Mouse (Mus musculus): ENCODE results near the gene Pfkfb3. TPM values are rescaled to one million over a fixed set of nuclear protein-coding genes. Genes with fewer than 3 reads are reported as not detected.

The Pfkfb3 gene
- polyA plus RNA-seq, 1 experiment from 2014 or later: 15.9 TPM

GRCm38 (mm10) chr2:11526063-11526462, 27.8 kb downstream of the Pfkfb3 start:
- Histone ChIP-seq H3K36me3 (no peaks in the 10 kb centered on the region), H3K4me2 (no peak overlapping the region), H3K9me3 (no peaks in the 10 kb centered on the region), H3K9ac (replicated peaks) (no peak overlapping the region), H3K27me3 (no peaks in the 10 kb centered on the region), H3K4me3 (replicated peaks) (no peak overlapping the region), H3K27ac (no peak overlapping the region), H3K4me1 (replicated peaks) (peaks cover 8% of the 10 kb centered on the region)
- 70% methylated on average over 5 of the region's 5 CpGs for WGBS
- ATAC-seq (ENCODE audit: insufficient number of reproducible peaks, insufficient read depth, low FRiP score, low TSS enrichment, low read depth): no peak

- Histone ChIP-seq H3K27ac (no peak overlapping the region), H3K4me1 (replicated peaks) (peaks cover 8% of the 10 kb centered on the region), H3K9ac (replicated peaks) (no peak overlapping the region), H3K4me3 (replicated peaks) (no peak overlapping the region), H3K9me3 (no peaks in the 10 kb centered on the region), H3K4me2 (no peak overlapping the region), H3K27me3 (no peaks in the 10 kb centered on the region), H3K36me3 (no peaks in the 10 kb centered on the region)
- WGBS: 80% methylated on average over 6 of the region's 6 CpGs
- no peak for ATAC-seq (ENCODE audit: insufficient number of reproducible peaks, insufficient read depth, low FRiP score, low TSS enrichment, low read depth)
These were observed 29.1 kb downstream of the Pfkfb3 start for GRCm38 (mm10) chr2:11524736-11525135.

GRCm38 (mm10) chr2:11521758-11522157, 32.1 kb downstream of the Pfkfb3 start:
- Histone ChIP-seq H3K4me2 (no peak overlapping the region), H3K27ac (no peak overlapping the region), H3K36me3 (no peaks in the 10 kb centered on the region), H3K4me3 (replicated peaks) (no peak overlapping the region), H3K9ac (replicated peaks) (no peak overlapping the region), H3K4me1 (replicated peaks) (peaks cover 8% of the 10 kb centered on the region), H3K27me3 (no peaks in the 10 kb centered on the region), H3K9me3 (no peaks in the 10 kb centered on the region)
- WGBS: 85% methylated on average over 7 of the region's 7 CpGs
- no peak for ATAC-seq (ENCODE audit: insufficient number of reproducible peaks, insufficient read depth, low FRiP score, low TSS enrichment, low read depth)

GRCm38 (mm10) chr2:11520786-11521185, 33.1 kb downstream of the Pfkfb3 start:
- no peaks in the 10 kb centered on the region for H3K36me3 ChIP-seq
- no peak overlapping the region for H3K4me3 ChIP-seq (replicated peaks)
- no peak overlapping the region for H3K9ac ChIP-seq (replicated peaks)
- peaks cover 8% of the 10 kb centered on the region for H3K4me1 ChIP-seq (replicated peaks)
- ATAC-seq (ENCODE audit: insufficient number of reproducible peaks, insufficient read depth, low FRiP score, low TSS enrichment, low read depth): no peak
- no peak overlapping the region for H3K27ac ChIP-seq
- no peak overlapping the region for H3K4me2 ChIP-seq
- 72% methylated on average over 9 of the region's 9 CpGs for WGBS
- no peaks in the 10 kb centered on the region for H3K27me3 ChIP-seq
- H3K9me3 ChIP-seq: no peaks in the 10 kb centered on the region

GRCm38 (mm10) chr2:11515828-11516227, 38.0 kb downstream of the Pfkfb3 start:
- Histone ChIP-seq H3K4me1 (replicated peaks) (no peaks in the 10 kb centered on the region), H3K4me2 (no peak overlapping the region), H3K27me3 (no peaks in the 10 kb centered on the region), H3K9ac (replicated peaks) (no peak overlapping the region), H3K4me3 (replicated peaks) (no peak overlapping the region), H3K9me3 (no peaks in the 10 kb centered on the region), H3K36me3 (no peaks in the 10 kb centered on the region), H3K27ac (no peak overlapping the region)
- WGBS: 87% methylated on average over 3 of the region's 3 CpGs
- no peak for ATAC-seq (ENCODE audit: insufficient number of reproducible peaks, insufficient read depth, low FRiP score, low TSS enrichment, low read depth)

GRCm38 (mm10) chr2:11513057-11513967, 40.6 kb downstream of the Pfkfb3 start:
- Histone ChIP-seq H3K4me2 (no peak overlapping the region), H3K27ac (no peak overlapping the region), H3K27me3 (no peaks in the 10 kb centered on the region), H3K9ac (replicated peaks) (no peak overlapping the region), H3K36me3 (no peaks in the 10 kb centered on the region), H3K4me3 (replicated peaks) (no peak overlapping the region), H3K4me1 (replicated peaks) (no peaks in the 10 kb centered on the region), H3K9me3 (no peaks in the 10 kb centered on the region)
- WGBS: 70% methylated on average over 18 of the region's 18 CpGs
- no peak for ATAC-seq (ENCODE audit: insufficient number of reproducible peaks, insufficient read depth, low FRiP score, low TSS enrichment, low read depth)

GRCm38 (mm10) chr2:11512127-11512526, 41.8 kb downstream of the Pfkfb3 start:
- no peaks in the 10 kb centered on the region for H3K27me3 ChIP-seq
- WGBS: 95% methylated on average over 1 of the region's 1 CpGs
- no peak for ATAC-seq (ENCODE audit: insufficient number of reproducible peaks, insufficient read depth, low FRiP score, low TSS enrichment, low read depth)
- H3K4me1 ChIP-seq (replicated peaks): no peaks in the 10 kb centered on the region
- H3K27ac ChIP-seq: no peak overlapping the region
- no peak overlapping the region for H3K4me3 ChIP-seq (replicated peaks)
- H3K9ac ChIP-seq (replicated peaks): no peak overlapping the region
- H3K9me3 ChIP-seq: no peaks in the 10 kb centered on the region
- H3K4me2 ChIP-seq: no peak overlapping the region
- no peaks in the 10 kb centered on the region for H3K36me3 ChIP-seq

GRCm38 (mm10) chr2:11503736-11504135, 50.1 kb downstream of the Pfkfb3 start:
- ATAC-seq (ENCODE audit: insufficient number of reproducible peaks, insufficient read depth, low FRiP score, low TSS enrichment, low read depth): no peak
- peaks cover 27% of the 10 kb centered on the region for H3K4me1 ChIP-seq (replicated peaks)
- H3K4me2 ChIP-seq: peak overlapping the region; percentile 70
- no peaks in the 10 kb centered on the region for H3K9me3 ChIP-seq
- peaks cover 24% of the 10 kb centered on the region for H3K27me3 ChIP-seq
- peak overlapping the region; percentile 52; the same call in 1 of the 2 replicates for H3K9ac ChIP-seq (replicated peaks)
- H3K4me3 ChIP-seq (replicated peaks): peak overlapping the region; percentile 64
- H3K36me3 ChIP-seq: no peaks in the 10 kb centered on the region; the same call in 1 of the 2 replicates
- 14% methylated on average over 7 of the region's 7 CpGs for WGBS
- H3K27ac ChIP-seq: peak overlapping the region; percentile 86

GRCm38 (mm10) chr2:11502901-11503431, 50.9 kb downstream of the Pfkfb3 start:
- peak overlapping the region; percentile 70 for H3K4me2 ChIP-seq
- H3K4me1 ChIP-seq (replicated peaks): peaks cover 27% of the 10 kb centered on the region
- peaks cover 24% of the 10 kb centered on the region for H3K27me3 ChIP-seq
- under 1% methylated on average over 39 of the region's 39 CpGs for WGBS
- ATAC-seq (ENCODE audit: insufficient number of reproducible peaks, insufficient read depth, low FRiP score, low TSS enrichment, low read depth): peak; percentile 62
- peak overlapping the region; percentile 86 for H3K27ac ChIP-seq
- peak overlapping the region; percentile 64 for H3K4me3 ChIP-seq (replicated peaks)
- no peaks in the 10 kb centered on the region; the same call in 1 of the 2 replicates for H3K36me3 ChIP-seq
- H3K9me3 ChIP-seq: no peaks in the 10 kb centered on the region
- H3K9ac ChIP-seq (replicated peaks): peak overlapping the region; percentile 52

- Histone ChIP-seq H3K27me3 (peaks cover 24% of the 10 kb centered on the region), H3K9me3 (no peaks in the 10 kb centered on the region), H3K4me2 (peak overlapping the region; percentile 70), H3K36me3 (peaks cover 6% of the 10 kb centered on the region; the same call in 1 of the 2 replicates), H3K27ac (peak overlapping the region; percentile 86), H3K4me1 (replicated peaks) (peaks cover 27% of the 10 kb centered on the region), H3K9ac (replicated peaks) (peak overlapping the region; percentile 52), H3K4me3 (replicated peaks) (peak overlapping the region; percentile 64)
- peak; percentile 50 for ATAC-seq (ENCODE audit: insufficient number of reproducible peaks, insufficient read depth, low FRiP score, low TSS enrichment, low read depth)
- under 1% methylated on average over 15 of the region's 15 CpGs for WGBS
These were observed 51.6 kb downstream of the Pfkfb3 start for GRCm38 (mm10) chr2:11502255-11502765.

Measured in limb, embryonic 12.5 days (tissue).